Mouse (Mus musculus): ENCODE measurements at regions not wholly inside any gene's neighbourhood (a gene's known extent, or its start where the extent isn't known, plus 50 kb on each side); places are given as distances from the start of the nearest gene placed in this dataset.

DNA sequence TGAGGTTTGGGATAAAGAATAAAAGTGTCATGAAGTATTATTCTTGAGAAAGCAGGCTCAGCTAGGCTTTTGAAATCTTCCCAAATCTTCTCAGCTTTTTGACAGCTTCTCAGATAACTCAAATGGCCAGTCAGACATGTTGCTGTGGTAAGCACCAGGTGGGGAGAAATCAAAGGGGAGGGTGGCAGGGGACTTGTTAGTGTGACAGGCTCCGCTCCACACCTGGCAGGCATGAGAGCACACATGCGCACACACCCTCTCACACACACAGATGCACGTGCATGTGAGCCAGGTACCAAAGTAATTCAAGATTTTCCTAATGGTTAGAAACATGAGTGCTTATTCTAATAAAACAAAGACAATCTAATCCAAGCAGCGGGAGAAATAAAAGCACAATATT is 236.1 kb downstream of the 1700129C05Rik start:
- H3K27me3 ChIP-seq (ENCODE audit: insufficient read depth, low read length) = no peaks in the 10 kb centered on the region
- H3K4me1 ChIP-seq (ENCODE audit: insufficient read depth) = no peaks in the 10 kb centered on the region
- 81% methylated on average over 4 of the region's 4 CpGs for WGBS
- H3K4me2 ChIP-seq (ENCODE audit: low read depth) = no peak overlapping the region
- TF ChIP-seq CTCF (IDR thresholded peaks at IDR 0.05; ENCODE audit: low read depth) = no peak
- ATAC-seq (no peak), DNase-seq (no peak)
- H3K4me3 ChIP-seq (ENCODE audit: low read depth, low read length) = no peak overlapping the region
- no peak overlapping the region for H3K27ac ChIP-seq (ENCODE audit: low read depth, low read length)
- no peaks in the 10 kb centered on the region for H3K9me3 ChIP-seq (ENCODE audit: low read length)
- H3K36me3 ChIP-seq (ENCODE audit: insufficient read depth) = no peaks in the 10 kb centered on the region
- H3K9ac ChIP-seq = no peak overlapping the region

DNA sequence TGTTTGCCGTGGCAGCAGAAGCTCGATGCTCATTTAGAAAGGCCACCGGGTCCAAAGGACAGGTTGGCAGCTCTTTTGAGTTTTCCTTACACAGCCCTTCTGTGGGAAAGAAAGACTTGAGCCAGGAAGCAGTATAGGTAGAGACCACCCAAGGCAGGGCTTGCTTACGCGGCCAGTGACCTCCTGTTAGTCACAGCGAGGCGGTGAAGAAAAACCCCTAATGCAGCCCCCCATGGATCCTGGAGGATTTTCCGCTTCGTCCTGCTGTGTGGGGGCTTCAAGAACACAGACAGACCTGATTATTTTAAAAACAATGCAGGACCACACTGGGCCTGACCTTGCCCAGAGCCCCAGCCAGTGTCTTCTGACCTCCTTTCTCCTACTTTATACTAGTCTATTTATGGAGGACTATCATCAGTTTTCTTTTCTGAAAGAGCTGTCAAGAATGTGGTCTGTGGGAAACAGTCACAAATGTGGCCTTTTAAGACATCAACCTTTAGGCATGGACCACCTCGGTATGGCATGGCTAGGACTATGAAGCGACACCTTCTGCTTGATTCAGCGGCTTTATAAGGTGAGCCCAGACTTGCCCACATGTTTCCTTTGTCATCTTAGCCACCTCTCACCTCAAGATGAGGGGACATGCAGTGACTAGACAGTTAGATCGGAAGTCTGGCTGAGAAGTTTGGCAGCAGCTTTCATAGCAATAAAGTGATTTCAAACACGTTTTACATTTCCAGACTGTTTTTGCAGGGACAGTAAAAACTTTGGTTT is 274.3 kb downstream of the 1700129C05Rik start:
- ATAC-seq (no peak), DNase-seq (no peak)
- Histone ChIP-seq H3K9ac (no peak overlapping the region), H3K4me2 (ENCODE audit: low read depth) (peak overlapping the region; percentile 33), H3K27me3 (ENCODE audit: insufficient read depth, low read length) (no peaks in the 10 kb centered on the region), H3K36me3 (ENCODE audit: insufficient read depth) (no peaks in the 10 kb centered on the region), H3K9me3 (ENCODE audit: low read length) (no peaks in the 10 kb centered on the region), H3K4me3 (ENCODE audit: low read depth, low read length) (no peak overlapping the region; the same call in 1 of the 2 replicates), H3K4me1 (ENCODE audit: insufficient read depth) (peaks cover 5% of the 10 kb centered on the region), H3K27ac (ENCODE audit: low read depth, low read length) (no peak overlapping the region)
- WGBS = 27% methylated on average over 14 of the region's 14 CpGs
- TF ChIP-seq CTCF (IDR thresholded peaks at IDR 0.05; ENCODE audit: low read depth) = no peak

DNA sequence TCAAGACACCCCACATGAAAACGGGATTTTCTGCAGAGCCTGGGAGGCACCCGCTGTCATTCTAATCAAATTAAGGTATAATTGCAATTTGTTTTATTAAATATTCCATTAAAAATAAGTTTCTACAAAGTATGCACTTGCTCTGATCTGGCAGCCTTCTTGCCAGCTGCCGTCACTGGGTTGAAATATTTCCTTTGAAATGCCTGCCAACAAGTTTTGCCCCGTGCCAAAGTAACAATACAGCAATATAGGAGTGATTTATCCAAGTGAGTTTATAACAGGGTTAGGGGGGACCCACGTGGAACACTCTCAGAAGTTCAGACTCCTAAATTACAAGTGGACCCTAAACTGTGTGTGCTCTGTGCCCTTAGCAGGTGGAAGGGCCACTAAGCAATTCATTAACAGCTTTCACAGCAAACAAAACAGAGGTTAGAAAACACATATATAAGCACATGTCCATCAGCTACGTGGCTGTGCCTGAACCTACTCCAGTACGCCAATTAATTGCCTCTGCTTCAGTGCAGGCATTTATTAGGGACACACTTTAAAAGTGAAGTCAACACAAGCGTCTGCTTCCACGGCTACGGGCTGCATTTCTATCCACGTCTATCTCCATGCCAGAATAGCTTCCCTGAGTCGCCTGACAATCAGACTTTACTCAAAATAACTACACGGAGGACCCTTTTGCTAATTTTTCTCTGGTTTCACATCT is 275.1 kb downstream of the 1700129C05Rik start:
- Histone ChIP-seq H3K4me2 (ENCODE audit: low read depth) (peak overlapping the region; percentile 33), H3K27me3 (ENCODE audit: insufficient read depth, low read length) (no peaks in the 10 kb centered on the region), H3K4me3 (ENCODE audit: low read depth, low read length) (no peak overlapping the region; the same call in 1 of the 2 replicates), H3K27ac (ENCODE audit: low read depth, low read length) (no peak overlapping the region), H3K9ac (no peak overlapping the region), H3K36me3 (ENCODE audit: insufficient read depth) (no peaks in the 10 kb centered on the region), H3K9me3 (ENCODE audit: low read length) (no peaks in the 10 kb centered on the region), H3K4me1 (ENCODE audit: insufficient read depth) (peaks cover 5% of the 10 kb centered on the region)
- WGBS = 11% methylated on average over 13 of the region's 13 CpGs
- DNase-seq = peak; percentile 24
- no peak for ATAC-seq
- no peak for TF ChIP-seq CTCF (IDR thresholded peaks at IDR 0.05; ENCODE audit: low read depth)

DNA sequence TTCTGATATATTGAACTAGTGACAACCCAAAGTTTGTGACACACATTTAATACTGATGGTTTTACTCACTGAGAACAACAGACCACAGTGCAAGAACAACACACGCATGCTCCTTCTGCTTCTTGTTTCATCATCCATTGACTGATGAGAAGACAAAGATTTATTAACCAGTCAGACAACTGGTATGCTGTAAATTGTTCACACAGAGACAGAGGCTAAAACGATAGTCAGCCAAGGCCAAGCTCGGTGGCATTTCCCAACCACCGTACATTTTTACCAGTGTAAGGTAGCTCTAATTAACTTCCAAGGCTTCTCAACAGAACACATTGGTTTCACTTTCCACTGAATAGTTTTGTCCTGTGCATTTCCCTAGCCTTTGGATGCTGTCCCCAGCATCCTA is 287.8 kb downstream of the 1700129C05Rik start:
- no peak for TF ChIP-seq CTCF (IDR thresholded peaks at IDR 0.05; ENCODE audit: low read depth)
- ATAC-seq = no peak

DNA sequence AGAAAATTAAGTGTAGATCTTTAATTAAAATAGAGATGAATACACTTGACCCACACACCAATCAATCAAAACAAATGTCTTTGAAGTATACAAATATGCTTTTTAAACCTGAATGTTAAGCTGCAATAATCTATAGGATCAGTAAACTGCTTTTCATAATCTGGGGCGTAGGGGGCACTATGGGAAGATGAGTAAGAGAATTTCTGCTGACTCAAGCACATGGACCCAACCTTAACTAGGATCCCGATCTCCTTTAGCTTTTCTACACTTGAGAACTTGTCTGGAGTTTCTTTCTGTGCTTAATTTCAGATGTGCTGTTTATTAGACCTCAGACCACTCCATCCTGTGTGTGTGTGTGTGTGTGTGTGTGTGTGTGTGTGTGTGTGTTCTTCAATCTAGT is 298.1 kb downstream of the 1700129C05Rik start:
- H3K36me3 ChIP-seq (ENCODE audit: insufficient read depth) = no peaks in the 10 kb centered on the region
- H3K27ac ChIP-seq (ENCODE audit: low read depth, low read length) = no peak overlapping the region
- WGBS = 83% methylated on average over 2 of the region's 2 CpGs
- H3K4me1 ChIP-seq (ENCODE audit: insufficient read depth) = no peaks in the 10 kb centered on the region
- DNase-seq (no peak), ATAC-seq (no peak)
- no peak overlapping the region for H3K4me3 ChIP-seq (ENCODE audit: low read depth, low read length)
- no peak overlapping the region for H3K4me2 ChIP-seq (ENCODE audit: low read depth)
- no peak overlapping the region for H3K9ac ChIP-seq
- H3K27me3 ChIP-seq (ENCODE audit: insufficient read depth, low read length) = no peaks in the 10 kb centered on the region
- no peaks in the 10 kb centered on the region for H3K9me3 ChIP-seq (ENCODE audit: low read length)
- TF ChIP-seq CTCF (IDR thresholded peaks at IDR 0.05; ENCODE audit: low read depth) = no peak

More for the DNA sequence above, 287.8 kb downstream of the 1700129C05Rik start:
- Histone ChIP-seq H3K27me3 (ENCODE audit: insufficient read depth, low read length) (no peaks in the 10 kb centered on the region), H3K4me2 (ENCODE audit: low read depth) (no peak overlapping the region), H3K4me1 (ENCODE audit: insufficient read depth) (no peaks in the 10 kb centered on the region), H3K36me3 (ENCODE audit: insufficient read depth) (no peaks in the 10 kb centered on the region), H3K4me3 (ENCODE audit: low read depth, low read length) (no peak overlapping the region), H3K9me3 (ENCODE audit: low read length) (no peaks in the 10 kb centered on the region), H3K9ac (no peak overlapping the region), H3K27ac (ENCODE audit: low read depth, low read length) (no peak overlapping the region)
- DNase-seq = no peak
- 88% methylated on average over 4 of the region's 4 CpGs for WGBS

DNA sequence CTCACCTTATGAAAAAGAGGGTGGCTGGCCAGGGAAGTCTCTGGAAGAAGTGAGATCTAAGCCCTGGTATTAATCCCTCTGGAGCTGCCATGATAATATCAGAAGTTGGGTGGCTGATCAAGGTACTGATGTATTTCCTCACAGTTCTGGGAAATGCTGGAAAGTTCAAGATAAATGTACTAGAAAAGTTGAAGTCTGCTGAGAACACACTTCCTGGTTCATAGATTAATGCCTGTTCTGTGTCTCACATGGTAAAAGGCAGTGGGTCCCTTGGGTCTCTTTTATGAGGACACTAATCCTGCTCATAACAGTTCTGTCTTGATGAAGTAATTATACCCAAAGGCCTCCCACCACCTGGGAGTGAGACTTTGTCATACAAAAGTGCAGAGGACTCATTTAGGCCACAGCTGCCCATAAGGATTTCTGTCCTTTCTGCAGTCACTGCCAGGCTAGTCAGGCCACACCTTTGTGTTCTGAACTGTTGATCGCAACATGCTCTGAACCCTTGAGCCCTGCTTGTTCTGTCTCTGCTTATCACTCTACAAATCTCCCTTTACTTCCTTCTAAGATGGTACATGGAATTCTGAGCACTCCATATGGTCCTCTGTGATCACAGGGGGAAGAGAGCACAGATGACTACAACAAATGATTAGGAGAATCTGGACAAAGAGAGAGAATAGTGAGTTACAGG is 300.4 kb downstream of the 1700129C05Rik start:
- H3K27me3 ChIP-seq (ENCODE audit: insufficient read depth, low read length) = no peaks in the 10 kb centered on the region
- no peak overlapping the region for H3K4me2 ChIP-seq (ENCODE audit: low read depth)
- no peaks in the 10 kb centered on the region for H3K9me3 ChIP-seq (ENCODE audit: low read length)
- H3K27ac ChIP-seq (ENCODE audit: low read depth, low read length) = no peak overlapping the region
- no peak for TF ChIP-seq CTCF (IDR thresholded peaks at IDR 0.05; ENCODE audit: low read depth)
- H3K4me3 ChIP-seq (ENCODE audit: low read depth, low read length) = no peak overlapping the region
- 97% methylated on average over 1 of the region's 1 CpGs for WGBS
- no peak for DNase-seq
- H3K9ac ChIP-seq = no peak overlapping the region
- no peaks in the 10 kb centered on the region for H3K4me1 ChIP-seq (ENCODE audit: insufficient read depth)
- H3K36me3 ChIP-seq (ENCODE audit: insufficient read depth) = no peaks in the 10 kb centered on the region
- no peak for ATAC-seq

DNA sequence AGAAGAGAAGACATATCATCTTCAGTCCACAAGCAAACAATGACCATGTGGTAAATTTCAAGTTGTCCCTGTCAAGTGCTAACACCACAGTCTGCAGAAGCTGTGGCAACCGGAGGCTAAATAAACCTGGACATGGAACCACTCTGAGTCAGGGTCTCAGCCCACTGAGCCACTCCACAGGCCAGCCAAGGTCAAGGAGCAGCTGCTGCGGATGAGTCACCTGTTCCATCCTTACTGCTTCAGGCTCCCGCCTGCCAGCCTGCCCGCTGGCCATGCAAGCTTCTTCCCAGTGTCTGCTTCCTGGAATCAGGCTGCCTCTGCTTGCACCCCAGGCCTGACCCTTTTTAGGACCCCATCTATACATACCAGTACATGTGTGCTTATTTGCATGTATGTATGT is 319.8 kb downstream of the 1700129C05Rik start:
- H3K36me3 ChIP-seq (ENCODE audit: insufficient read depth) = no peaks in the 10 kb centered on the region
- ATAC-seq = no peak

More for the DNA sequence above, 319.8 kb downstream of the 1700129C05Rik start:
- Histone ChIP-seq H3K9ac (no peak overlapping the region), H3K27me3 (ENCODE audit: insufficient read depth, low read length) (no peaks in the 10 kb centered on the region), H3K4me2 (ENCODE audit: low read depth) (no peak overlapping the region), H3K27ac (ENCODE audit: low read depth, low read length) (no peak overlapping the region), H3K9me3 (ENCODE audit: low read length) (no peaks in the 10 kb centered on the region), H3K4me3 (ENCODE audit: low read depth, low read length) (no peak overlapping the region), H3K4me1 (ENCODE audit: insufficient read depth) (no peaks in the 10 kb centered on the region)
- WGBS = 88% methylated on average over 4 of the region's 4 CpGs
- no peak for TF ChIP-seq CTCF (IDR thresholded peaks at IDR 0.05; ENCODE audit: low read depth)
- no peak for DNase-seq

Measured in forebrain, postnatal 0 days (tissue).